Mouse (Mus musculus): ENCODE data around the gene Msantd3. TPM values are rescaled to one million over a fixed set of nuclear protein-coding genes. Genes with fewer than 3 reads are reported as not detected.
A peak's percentile ranks its signal among the peaks of the same experiment; 100 is the strongest.

Gene Msantd3
- total RNA-seq, 1 experiment from 2014 or later = 25.4 TPM

- no peak for ATAC-seq (replicated peaks in 1 of 2; ENCODE audit: insufficient read depth in 1 of 2, low FRiP score in 2 of 2, low TSS enrichment in 1 of 2, low read depth in 1 of 2, poor library complexity in 2 of 2, severe bottlenecking in 2 of 2)
These were observed 46.5 kb downstream of the Msantd3 start for GRCm38 (mm10) chr4:48586099-48586821.

GRCm38 (mm10) chr4:48587526-48587925 lies 47.8 kb downstream of the Msantd3 start:
- no peak for ATAC-seq (replicated peaks in 1 of 2; ENCODE audit: insufficient read depth in 1 of 2, low FRiP score in 2 of 2, low TSS enrichment in 1 of 2, low read depth in 1 of 2, poor library complexity in 2 of 2, severe bottlenecking in 2 of 2)

- no peak for ATAC-seq (replicated peaks in 1 of 2; ENCODE audit: insufficient read depth in 1 of 2, low FRiP score in 2 of 2, low TSS enrichment in 1 of 2, low read depth in 1 of 2, poor library complexity in 2 of 2, severe bottlenecking in 2 of 2)
These were observed 48.8 kb downstream of the Msantd3 start for GRCm38 (mm10) chr4:48588576-48588975.

- peak in 1 of 2 experiments; percentile 43; a peak in 2 of 4 replicates for ATAC-seq (replicated peaks in 1 of 2; ENCODE audit: insufficient read depth in 1 of 2, low FRiP score in 2 of 2, low TSS enrichment in 1 of 2, low read depth in 1 of 2, poor library complexity in 2 of 2, severe bottlenecking in 2 of 2)
These were observed 51.1 kb downstream of the Msantd3 start for GRCm38 (mm10) chr4:48590862-48591261.

GRCm38 (mm10) chr4:48591390-48591789 lies 51.7 kb downstream of the Msantd3 start:
- ATAC-seq (replicated peaks in 1 of 2; ENCODE audit: insufficient read depth in 1 of 2, low FRiP score in 2 of 2, low TSS enrichment in 1 of 2, low read depth in 1 of 2, poor library complexity in 2 of 2, severe bottlenecking in 2 of 2) = no peak

- peak in 1 of 2 experiments; percentile 27; a peak in 1 of 4 replicates for ATAC-seq (replicated peaks in 1 of 2; ENCODE audit: insufficient read depth in 1 of 2, low FRiP score in 2 of 2, low TSS enrichment in 1 of 2, low read depth in 1 of 2, poor library complexity in 2 of 2, severe bottlenecking in 2 of 2)
These were observed 52.6 kb downstream of the Msantd3 start for GRCm38 (mm10) chr4:48592328-48592727.

GRCm38 (mm10) chr4:48592844-48593243 lies 53.1 kb downstream of the Msantd3 start:
- ATAC-seq (replicated peaks in 1 of 2; ENCODE audit: insufficient read depth in 1 of 2, low FRiP score in 2 of 2, low TSS enrichment in 1 of 2, low read depth in 1 of 2, poor library complexity in 2 of 2, severe bottlenecking in 2 of 2) = no peak

GRCm38 (mm10) chr4:48596111-48596510 lies 56.4 kb downstream of the Msantd3 start:
- ATAC-seq (replicated peaks in 1 of 2; ENCODE audit: insufficient read depth in 1 of 2, low FRiP score in 2 of 2, low TSS enrichment in 1 of 2, low read depth in 1 of 2, poor library complexity in 2 of 2, severe bottlenecking in 2 of 2) = no peak

GRCm38 (mm10) chr4:48605650-48606049 lies 65.9 kb downstream of the Msantd3 start:
- ATAC-seq (replicated peaks in 1 of 2; ENCODE audit: insufficient read depth in 1 of 2, low FRiP score in 2 of 2, low TSS enrichment in 1 of 2, low read depth in 1 of 2, poor library complexity in 2 of 2, severe bottlenecking in 2 of 2) = no peak

GRCm38 (mm10) chr4:48609485-48609884 lies 69.8 kb downstream of the Msantd3 start:
- ATAC-seq (replicated peaks in 1 of 2; ENCODE audit: insufficient read depth in 1 of 2, low FRiP score in 2 of 2, low TSS enrichment in 1 of 2, low read depth in 1 of 2, poor library complexity in 2 of 2, severe bottlenecking in 2 of 2) = no peak

GRCm38 (mm10) chr4:48610251-48610650 lies 70.5 kb downstream of the Msantd3 start:
- no peak for ATAC-seq (replicated peaks in 1 of 2; ENCODE audit: insufficient read depth in 1 of 2, low FRiP score in 2 of 2, low TSS enrichment in 1 of 2, low read depth in 1 of 2, poor library complexity in 2 of 2, severe bottlenecking in 2 of 2)

Other genes starting within 250 kb of the Msantd3 start
- 56.1 and 62.4 TPM in 2 replicates for gene Tex10, start 66.5 kb upstream of the Msantd3 start, total RNA-seq (2017)
- 0.50 and 1.1 TPM in 2 replicates for gene Tmeff1, start 45.2 kb downstream of the Msantd3 start, total RNA-seq (2017)
- gene Cavin4, start 123.6 kb downstream of the Msantd3 start, total RNA-seq (2017) = not detected in 2 replicates